Mouse (Mus musculus): ENCODE measurements around the gene Cstf1.

Cstf1 gene

GRCm38 (mm10) chr2:172370411-172371223 is at the start of gene Cstf1, which contains the start of gene Aurka:
Gene Cstf1, plus strand, starts transcription at chr2:172370681.
Gene Aurka, minus strand, starts transcription at chr2:172370535.
- DNase-seq (ENCODE audit: low read depth, low spot score), result peak; percentile 91

DNA sequence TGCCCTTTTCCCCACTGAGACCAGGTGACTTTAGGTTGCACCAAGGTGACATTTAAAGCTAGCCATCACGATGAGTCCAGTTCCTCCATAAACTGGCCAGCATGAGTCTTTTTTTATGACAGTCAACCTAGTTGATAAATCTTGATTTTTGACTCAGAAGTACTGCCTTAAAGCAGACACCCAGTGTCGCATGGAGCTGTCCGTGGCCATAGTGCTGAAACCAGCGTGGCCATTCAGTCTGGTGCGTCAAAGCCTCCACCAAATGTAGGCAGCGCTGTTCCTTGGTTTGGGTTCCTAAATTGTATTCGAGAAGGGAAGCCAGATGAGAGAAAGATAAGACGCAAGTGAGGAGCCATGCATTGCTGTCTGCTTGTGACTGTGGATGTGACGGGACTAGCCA is 49.6 kb upstream of the Cstf1 start:
- no peak for DNase-seq (ENCODE audit: low read depth, low spot score)

- no peak for DNase-seq (ENCODE audit: low read depth, low spot score)
These were observed 42.2 kb upstream of the Cstf1 start for GRCm38 (mm10) chr2:172328248-172328647.

GRCm38 (mm10) chr2:172329179-172329578 is 41.3 kb upstream of the Cstf1 start:
- DNase-seq (ENCODE audit: low read depth, low spot score), result no peak

- no peak for DNase-seq (ENCODE audit: low read depth, low spot score)
These were observed 32.1 kb upstream of the Cstf1 start for GRCm38 (mm10) chr2:172338206-172338942.

- DNase-seq (ENCODE audit: low read depth, low spot score), result no peak
These were observed 29.5 kb upstream of the Cstf1 start for GRCm38 (mm10) chr2:172340936-172341335.

DNA sequence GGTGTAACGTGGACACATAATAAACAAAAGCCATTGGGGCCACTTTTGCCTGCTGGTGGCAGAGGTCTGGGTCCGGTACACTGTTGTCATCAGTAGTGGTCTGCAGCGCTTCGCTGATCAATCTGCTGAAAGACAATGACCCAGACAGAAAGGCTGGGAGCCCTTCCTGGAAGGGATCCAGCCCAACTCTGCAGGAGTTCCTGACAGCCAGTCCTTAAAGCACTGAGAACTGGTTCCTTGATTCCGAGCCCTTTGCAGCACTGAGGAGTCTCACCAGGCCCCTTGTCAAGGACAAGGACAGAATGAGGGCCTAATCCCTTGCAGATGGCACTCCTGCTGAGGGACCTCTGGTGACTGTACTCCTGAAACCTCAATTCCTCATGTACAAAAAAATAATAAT is 28.9 kb upstream of the Cstf1 start:
- no peak for DNase-seq (ENCODE audit: low read depth, low spot score)

DNA sequence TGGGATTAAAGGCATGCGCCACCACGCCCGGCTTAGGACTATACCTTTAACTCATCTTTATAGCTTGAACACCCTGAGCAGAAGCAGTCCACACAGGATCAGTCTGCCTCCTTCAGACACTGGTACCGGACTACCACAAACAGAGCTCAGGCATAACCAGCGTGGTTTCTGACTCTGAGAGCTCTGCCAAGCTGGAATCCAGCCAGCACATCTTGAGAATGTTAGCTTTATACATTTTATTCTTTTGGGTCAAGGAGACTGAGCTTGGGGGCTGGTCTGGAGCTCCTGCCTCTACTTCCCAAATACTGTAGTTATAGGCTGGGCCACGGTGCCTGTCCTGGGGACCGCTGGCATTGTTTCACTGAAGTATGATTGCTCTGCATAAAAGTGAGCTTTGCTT is 26.7 kb upstream of the Cstf1 start:
- DNase-seq (ENCODE audit: low read depth, low spot score), result no peak

GRCm38 (mm10) chr2:172344669-172345068 is 25.8 kb upstream of the Cstf1 start:
- no peak for DNase-seq (ENCODE audit: low read depth, low spot score)

DNA sequence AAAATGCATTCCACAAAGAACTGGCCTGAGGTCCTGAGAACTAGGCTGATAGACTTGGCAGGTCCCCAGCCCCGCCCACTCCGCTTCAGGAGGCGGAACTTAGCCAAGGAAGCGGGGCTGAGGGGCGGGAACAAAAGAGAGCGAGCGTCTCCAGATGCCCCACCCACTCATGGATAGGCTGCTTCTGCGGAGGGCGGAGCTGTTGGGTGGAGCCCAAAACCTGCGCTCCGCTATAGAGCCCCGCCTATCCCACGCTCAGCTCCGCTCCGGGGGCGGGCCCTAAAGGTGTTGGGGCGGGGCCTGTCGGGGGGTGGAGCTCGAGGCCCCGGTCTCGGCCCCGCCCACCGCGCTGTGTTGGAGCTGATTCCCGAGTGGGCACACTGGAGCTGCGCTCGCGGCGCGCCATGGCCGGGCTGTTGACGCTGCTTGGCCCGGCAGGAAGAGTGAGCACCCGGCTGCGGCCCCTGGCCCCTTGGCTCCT is 25.2 kb upstream of the Cstf1 start, which contains the start of gene Fam210b:
TSS of gene Fam210b (plus strand) at position 308 of the 481 bp plus-strand sequence.
- DNase-seq (ENCODE audit: low read depth, low spot score), result peak; percentile 94

DNA sequence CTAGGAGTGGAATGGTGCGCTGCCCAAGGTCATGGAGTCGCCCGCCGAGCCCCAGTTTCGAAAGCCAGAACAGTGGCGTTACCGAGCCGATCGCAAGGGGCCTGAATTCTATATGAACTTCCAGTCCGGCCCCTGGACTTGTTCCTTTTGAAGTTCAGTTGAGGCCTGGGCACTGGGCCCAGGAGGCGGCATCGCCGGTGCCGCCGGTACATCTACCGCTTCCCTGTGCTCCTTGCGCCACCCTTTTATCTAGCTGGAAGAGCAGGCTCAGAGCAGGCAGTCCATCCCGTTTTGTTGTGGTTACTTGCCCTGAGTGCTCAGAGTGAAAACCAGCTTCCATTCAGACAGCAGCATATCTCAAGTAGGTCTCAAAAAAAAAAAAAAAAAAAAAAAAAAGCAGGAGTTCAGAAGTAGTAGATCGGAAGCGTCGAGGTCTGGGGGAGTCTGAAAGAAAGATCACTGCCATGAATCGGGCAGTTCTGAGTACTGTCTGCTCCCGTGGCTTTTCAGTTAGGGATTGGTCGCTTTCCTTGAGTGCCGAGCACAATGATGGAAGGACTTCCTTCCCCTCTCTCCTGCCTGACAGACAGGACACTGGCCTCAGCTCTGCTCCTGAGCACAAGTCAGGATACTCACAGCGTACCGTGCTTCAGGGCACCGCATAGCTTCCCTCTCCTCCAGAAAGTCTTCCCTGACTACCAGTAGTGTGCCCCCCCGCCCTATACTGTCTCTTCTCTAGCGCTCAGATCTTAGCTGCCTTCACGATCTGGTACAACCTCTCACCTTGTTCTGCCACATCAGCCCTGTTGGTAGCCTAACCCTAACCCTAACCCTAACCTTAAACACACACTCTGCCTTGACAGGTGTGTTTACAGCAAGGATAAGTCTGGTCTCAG is 24.2 kb upstream of the Cstf1 start:
- DNase-seq (ENCODE audit: low read depth, low spot score), result no peak

- no peak for DNase-seq (ENCODE audit: low read depth, low spot score)
These were observed 23.4 kb upstream of the Cstf1 start for GRCm38 (mm10) chr2:172346933-172347611.

DNA sequence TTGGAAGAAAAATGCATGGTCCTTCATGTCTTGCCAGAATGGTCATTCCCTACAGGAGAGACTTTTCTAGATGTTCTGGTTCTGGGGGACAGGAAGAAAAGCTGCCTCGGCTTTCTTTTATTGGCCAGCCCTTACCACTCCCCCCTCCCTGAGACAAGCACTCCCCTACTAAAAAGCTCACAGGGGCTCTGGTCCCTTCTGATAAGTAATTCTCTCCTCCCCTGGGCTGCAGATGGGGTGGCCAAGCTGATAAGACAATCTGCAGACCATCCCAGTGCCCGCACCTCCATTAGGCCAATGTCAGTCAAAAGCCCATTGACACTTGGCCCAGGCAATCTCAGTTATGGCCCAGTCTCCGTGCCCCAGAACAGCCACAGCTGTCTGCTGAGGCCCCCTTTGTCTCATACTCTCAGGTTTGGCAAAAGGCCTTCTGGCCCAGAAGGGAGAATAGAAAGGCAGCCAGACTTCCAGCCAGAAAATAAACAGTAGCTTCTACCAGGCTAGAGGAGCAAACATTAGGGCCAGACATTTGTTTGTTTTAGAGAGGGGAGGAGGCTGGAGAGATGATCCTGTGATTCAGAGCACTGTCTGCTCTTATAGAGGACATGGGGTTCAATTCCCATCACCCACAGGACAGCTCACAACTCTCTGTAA is 22.1 kb upstream of the Cstf1 start:
- no peak for DNase-seq (ENCODE audit: low read depth, low spot score)

- DNase-seq (ENCODE audit: low read depth, low spot score), result no peak
These were observed 20.7 kb upstream of the Cstf1 start for GRCm38 (mm10) chr2:172349776-172350175.

- no peak for DNase-seq (ENCODE audit: low read depth, low spot score)
These were observed 19.7 kb upstream of the Cstf1 start for GRCm38 (mm10) chr2:172350773-172351172.

GRCm38 (mm10) chr2:172353218-172353617 is 17.3 kb upstream of the Cstf1 start:
- no peak for DNase-seq (ENCODE audit: low read depth, low spot score)

GRCm38 (mm10) chr2:172354761-172355160 is 15.7 kb upstream of the Cstf1 start:
- DNase-seq (ENCODE audit: low read depth, low spot score), result no peak

GRCm38 (mm10) chr2:172355833-172356232 is 14.6 kb upstream of the Cstf1 start:
- DNase-seq (ENCODE audit: low read depth, low spot score), result no peak

DNA sequence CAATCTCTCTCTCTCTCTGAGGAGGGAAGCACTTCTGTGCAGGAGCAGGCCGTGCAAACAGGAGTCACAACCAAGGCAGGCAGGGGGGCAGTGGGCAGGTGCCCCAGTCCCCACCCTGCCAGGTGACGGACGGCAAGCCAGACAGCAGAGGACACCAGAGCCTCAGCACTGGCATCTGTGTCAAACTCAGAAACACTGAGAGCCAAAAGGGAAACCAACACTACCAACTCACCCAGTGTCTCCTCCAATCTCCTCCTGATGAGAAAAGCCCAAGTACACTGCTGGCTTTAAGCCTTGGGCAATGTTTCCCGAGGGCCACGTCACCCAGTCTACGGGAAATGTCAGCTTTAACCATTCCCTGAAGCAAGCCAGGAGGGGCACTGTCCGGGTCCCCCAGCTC is 7.3 kb upstream of the Cstf1 start:
- DNase-seq (ENCODE audit: low read depth, low spot score), result no peak

DNA sequence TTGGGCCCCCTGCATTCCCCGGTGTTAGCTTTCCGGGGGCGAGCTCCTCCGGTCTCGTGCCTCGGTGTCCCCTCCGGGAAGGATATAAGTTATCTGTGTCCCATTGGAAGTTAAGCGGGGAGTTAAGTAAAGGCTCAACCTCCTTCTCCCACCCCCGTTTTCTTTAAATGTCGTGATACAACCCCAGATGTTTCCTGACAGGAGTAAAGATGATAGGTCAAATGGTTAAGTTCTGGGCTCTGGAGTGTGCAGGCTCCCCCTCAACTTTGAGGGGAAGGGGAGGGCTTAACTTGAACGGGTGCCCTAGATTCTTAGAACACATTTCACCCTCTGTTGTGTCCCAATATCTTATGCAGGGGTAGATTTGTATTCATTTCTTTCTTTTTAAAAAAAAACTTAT is 777 bp downstream of the Cstf1 start:
- DNase-seq (ENCODE audit: low read depth, low spot score), result no peak

DNA sequence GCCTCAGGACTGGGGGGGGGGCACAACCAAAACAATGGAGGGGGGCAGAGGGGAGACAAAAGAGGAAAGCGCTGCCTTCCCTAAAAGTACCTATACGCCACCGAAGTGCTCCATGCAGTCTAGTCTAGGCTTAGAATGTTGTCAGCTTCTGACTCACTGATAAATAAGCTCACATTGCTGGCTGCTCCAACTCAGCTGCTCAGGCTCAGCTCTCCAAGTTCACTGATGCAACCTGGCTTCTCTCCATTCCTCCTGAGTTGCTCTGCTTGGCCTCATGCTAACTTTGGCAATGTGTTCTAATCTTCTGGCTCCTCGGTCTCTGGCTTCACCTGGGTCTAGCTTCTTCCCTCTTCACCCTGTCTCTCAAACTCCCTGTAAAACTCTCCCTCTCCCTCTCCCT is 6.1 kb downstream of the Cstf1 start:
- no peak for DNase-seq (ENCODE audit: low read depth, low spot score)
